Mouse (Mus musculus) embryonic fibroblast, embryonic 13.5 days (primary cell): ENCODE measurements at regions not wholly inside any gene's neighbourhood (a gene's known extent, or its start where the extent isn't known, plus 50 kb on each side); places are given as distances from the start of the nearest gene placed in this dataset.

Experiments
- CTCF ChIP-seq: IDR thresholded peaks from 2 replicates; pipeline ENCODE4 v1.5.1; 2011; ENCODE audit warnings: mild to moderate bottlenecking, control low read depth, low read length, moderate library complexity, borderline replicate concordance; ENCODE audit not compliant: insufficient read depth
- POLR2A ChIP-seq: IDR thresholded peaks from 2 replicates; pipeline ENCODE4 v1.6.1; 2011; ENCODE audit warnings: low read depth, mild to moderate bottlenecking, control low read depth, low read length, moderate library complexity

DNA sequence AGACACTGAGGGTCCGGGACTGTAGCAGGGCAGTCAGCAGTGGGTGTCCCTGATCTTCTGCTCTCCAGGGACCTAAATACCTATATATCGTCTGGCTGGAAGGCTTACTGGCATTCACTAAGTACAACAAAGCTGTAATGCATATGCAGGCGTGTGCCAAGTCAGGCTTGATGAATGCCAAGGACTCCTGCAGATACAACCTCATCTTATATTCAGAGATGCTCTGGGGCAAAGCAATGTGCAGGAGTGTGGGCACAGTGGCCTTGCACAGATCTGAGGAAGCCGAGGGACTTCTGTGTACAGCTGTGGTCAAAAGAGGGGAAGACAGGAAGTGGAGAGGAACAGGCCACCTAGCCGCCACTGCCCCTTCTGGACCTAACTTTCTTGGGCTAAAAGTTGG is 89.5 kb upstream of the Foxn2 start:
- TF ChIP-seq CTCF (no peak), POLR2A (no peak)
